14 mouse cellular contexts compared by ENCODE assay signal in genomic region chr10:98741398-98741797, GRCm38 (mm10).
A peak's percentile ranks its signal among the peaks of the same experiment; 100 is the strongest.
DNase-seq lines count a peak whose midpoint lies in the region; ATAC-seq lines count a peak whose summit lies in the region.
"Had no signal": no experiment of that assay in that cellular context is flagged by ENCODE, and none has a peak within 500 bp of the region (broad histone marks: within the 10 kb centered on the region; RNA-seq: fewer than 3 reads in every experiment).

No protein-coding gene starts in this region.

- H3K4me1 ChIP-seq in kidney, embryonic 14.5 days (ENCODE audit: control insufficient read depth, insufficient read depth, low read length): peaks cover 6% of the 10 kb centered on the region; the same call in 1 of the 2 replicates
- peaks cover 17% of the 10 kb centered on the region for H3K4me1 ChIP-seq in liver, embryonic 13.5 days (replicated peaks)
- H3K4me1 ChIP-seq: hindbrain, embryonic 13.5 days had no signal

- H3K27ac ChIP-seq in kidney, embryonic 14.5 days (ENCODE audit: low read depth, low read length): no peak overlapping the region
- no peak overlapping the region for H3K27ac ChIP-seq in liver, embryonic 13.5 days
- H3K27ac ChIP-seq: heart, adult 2 months; hindbrain, embryonic 13.5 days; limb, embryonic 13.5 days had no signal

- ATAC-seq in kidney, embryonic 14.5 days (ENCODE audit: low FRiP score, low TSS enrichment): no peak
- 0 out of 2 replicates have a peak, but pooled peaks have one; percentile 50 for ATAC-seq in liver, embryonic 13.5 days (ENCODE audit: low read depth)
- ATAC-seq: intestine, postnatal 0 days had no signal

- H3K4me2 ChIP-seq in kidney, embryonic 14.5 days (replicated peaks; ENCODE audit: low read depth, low read length): no peak overlapping the region
- no peak overlapping the region for H3K4me2 ChIP-seq in liver, embryonic 13.5 days
- H3K4me2 ChIP-seq: hindbrain, embryonic 13.5 days; limb, embryonic 13.5 days had no signal

- peak; percentile 53 to 56 for DNase-seq in cerebellum, postnatal 10 days
- DNase-seq in cerebellum, postnatal 36 days: no peak
- peak; percentile 25 for DNase-seq in kidney, postnatal 10 days
- peak; percentile 3 for DNase-seq in 416B (ENCODE audit: low read depth)
- no peak for DNase-seq in liver, embryonic 13.5 days
- DNase-seq in T-cell, adult 2 months (ENCODE audit: low spot score): no peak
- no peak for DNase-seq in thymus, postnatal 0 days (ENCODE audit: low spot score)

- no peaks in the 10 kb centered on the region for H3K36me3 ChIP-seq in kidney, embryonic 14.5 days (ENCODE audit: control insufficient read depth, insufficient read depth, low read length)
- no peaks in the 10 kb centered on the region for H3K36me3 ChIP-seq in liver, embryonic 13.5 days
- H3K36me3 ChIP-seq: hindbrain, embryonic 13.5 days; limb, embryonic 13.5 days had no signal

- no peak overlapping the region for H3K9ac ChIP-seq in kidney, embryonic 14.5 days (ENCODE audit: low read depth, low read length)
- H3K9ac ChIP-seq in liver, embryonic 13.5 days: no peak overlapping the region
- H3K9ac ChIP-seq: hindbrain, embryonic 13.5 days; limb, embryonic 13.5 days had no signal

- H3K4me3 ChIP-seq in kidney, embryonic 14.5 days (ENCODE audit: low read length): no peak overlapping the region
- no peak overlapping the region for H3K4me3 ChIP-seq in liver, embryonic 13.5 days (replicated peaks)
- H3K4me3 ChIP-seq: heart, adult 2 months; hindbrain, embryonic 13.5 days; limb, embryonic 13.5 days; megakaryocyte, embryonic 14.5 days; myocyte had no signal

- WGBS in kidney, embryonic 14.5 days: 59% methylated on average over 5 of the region's 5 CpGs
- WGBS in liver, embryonic 13.5 days (ENCODE audit: insufficient replicate concordance): 30% methylated on average over 5 of the region's 5 CpGs

- no peaks in the 10 kb centered on the region for H3K27me3 ChIP-seq in kidney, embryonic 14.5 days (ENCODE audit: control insufficient read depth, insufficient read depth, low read length)
- no peaks in the 10 kb centered on the region for H3K27me3 ChIP-seq in liver, embryonic 13.5 days
- H3K27me3 ChIP-seq: hindbrain, embryonic 13.5 days; limb, embryonic 13.5 days; megakaryocyte, embryonic 14.5 days had no signal

- H3K9me3 ChIP-seq in kidney, embryonic 14.5 days (ENCODE audit: control insufficient read depth, low read length): no peaks in the 10 kb centered on the region
- H3K9me3 ChIP-seq in liver, embryonic 13.5 days (replicated peaks): no peaks in the 10 kb centered on the region
- H3K9me3 ChIP-seq: hindbrain, embryonic 13.5 days; limb, embryonic 13.5 days; megakaryocyte, embryonic 14.5 days had no signal

Comparison
In these comparisons a context has a peak if more than half of its experiments do, and no peak if none do; other contexts are left out.
1. DNase-seq: peak in cerebellum, postnatal 10 days (2 of 2), kidney, postnatal 10 days (single experiment) and 416B (single experiment); none in cerebellum, postnatal 36 days (0 of 2), liver, embryonic 13.5 days (single experiment), T-cell, adult 2 months (single experiment) and thymus, postnatal 0 days (single experiment).